Comparison of ENCODE assay signal across 24 mouse cellular contexts in the genomic region with DNA sequence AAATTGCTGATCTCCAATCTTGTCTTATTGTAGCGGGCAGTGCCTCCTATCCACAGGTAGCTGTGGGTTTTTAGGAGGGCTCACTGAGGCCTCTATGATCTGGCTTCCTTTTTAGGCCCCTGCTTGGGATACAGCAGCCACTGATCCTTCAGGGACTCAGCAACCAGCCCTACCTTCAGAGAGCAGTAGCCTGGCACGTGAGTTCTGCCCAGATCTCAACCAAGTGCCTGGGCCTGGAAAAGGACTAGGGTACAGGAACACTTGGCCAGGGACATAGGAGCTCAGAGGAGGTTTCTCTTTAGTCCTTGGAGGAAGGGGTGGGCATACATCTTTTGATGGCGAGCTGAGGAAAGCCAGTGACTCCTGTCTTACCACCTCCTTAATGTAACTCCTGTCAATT. TPM values are rescaled to one million over a fixed set of nuclear protein-coding genes. Genes with fewer than 3 reads are reported as not detected.
"Had no signal": no experiment of that assay in that cellular context is flagged by ENCODE, and none has a peak within 500 bp of the region (broad histone marks: within the 10 kb centered on the region; RNA-seq: fewer than 3 reads in every experiment).

No protein-coding gene starts in this region.

- ATAC-seq: intestine, postnatal 0 days; midbrain, embryonic 13.5 days; midbrain, embryonic 16.5 days had no signal

- H3K9ac ChIP-seq: limb, embryonic 13.5 days; lung, embryonic 15.5 days; midbrain, embryonic 13.5 days; neural tube, embryonic 13.5 days had no signal

- H3K9me3 ChIP-seq: limb, embryonic 10.5 days; limb, embryonic 13.5 days; lung, embryonic 15.5 days; megakaryocyte, embryonic 14.5 days; midbrain, embryonic 10.5 days; midbrain, embryonic 13.5 days; neural tube, embryonic 13.5 days had no signal

- DNase-seq: kidney, adult 2 months; kidney, postnatal 10 days; kidney, postnatal 4 days; lung, adult 18-20 months; lung, postnatal 10 days; lung, postnatal 36 days; retina, postnatal 1 day; right cerebral cortex, postnatal 25 days; spleen, adult 18-20 months; thymus, adult 2 months; thymus, postnatal 14 days; thymus, postnatal 4 days had no signal

- H3K4me2 ChIP-seq: limb, embryonic 13.5 days; lung, embryonic 15.5 days; midbrain, embryonic 13.5 days; neural tube, embryonic 13.5 days had no signal

- H3K4me3 ChIP-seq: limb, embryonic 10.5 days; limb, embryonic 13.5 days; lung, embryonic 15.5 days; megakaryocyte, embryonic 14.5 days; midbrain, embryonic 10.5 days; midbrain, embryonic 13.5 days; myocyte; neural tube, embryonic 13.5 days had no signal

- H3K27me3 ChIP-seq: limb, embryonic 13.5 days; lung, embryonic 15.5 days; megakaryocyte, embryonic 14.5 days; midbrain, embryonic 13.5 days; neural tube, embryonic 13.5 days had no signal

- H3K27ac ChIP-seq: limb, embryonic 10.5 days; limb, embryonic 13.5 days; lung, embryonic 15.5 days; midbrain, embryonic 10.5 days; midbrain, embryonic 13.5 days; neural tube, embryonic 13.5 days had no signal

RNA-seq across cellular contexts. Expression of gene Pacsin3, which starts 12.3 kb away (rescaled TPM):
- total RNA-seq: monocyte, adult 5-6 weeks; neutrophil, adult 5-6 weeks had no signal
